Mouse (Mus musculus) right cerebral cortex, adult 18-20 months (tissue): ENCODE data around the gene Cacng8.
"Not testable (repeated sequence)": the region's sequence is repeated elsewhere in the genome, so short reads cannot be mapped to it uniquely, and the experiment has no call there.

Experiments
- DNase-seq: peaks from one replicate; pipeline ENCODE4 v3.0.0; 2022; ENCODE audit warnings: mixed read lengths

Cacng8 gene

DNA sequence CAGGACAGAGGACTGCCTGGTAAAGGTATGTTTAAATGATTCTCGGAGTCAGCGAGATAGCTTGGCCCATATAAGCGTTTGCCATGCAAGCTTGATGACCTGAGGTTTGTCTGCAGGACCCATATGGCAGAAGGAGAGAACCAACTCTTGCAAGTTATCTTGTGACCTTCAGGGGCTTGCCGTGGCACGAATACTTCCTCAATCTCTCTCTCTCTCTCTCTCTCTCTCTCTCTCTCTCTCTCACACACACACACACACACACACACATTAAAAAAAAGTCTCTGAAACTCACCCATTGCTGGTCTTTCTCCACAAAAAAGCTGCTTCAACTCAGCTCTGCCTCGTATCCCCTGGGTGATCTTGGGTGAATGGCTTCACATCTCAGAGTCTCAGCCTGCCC lies 1.6 kb upstream of the Cacng8 start:
- DNase-seq = no peak

GRCm38 (mm10) chr7:3389444-3390412 lies 755 bp upstream of the Cacng8 start:
- DNase-seq = peak; percentile 79

- no peak for DNase-seq
Observed at GRCm38 (mm10) chr7:3391081-3391451, 583 bp downstream of the Cacng8 start.

- DNase-seq = no peak
Observed at GRCm38 (mm10) chr7:3391809-3392208, 1.3 kb downstream of the Cacng8 start.

DNA sequence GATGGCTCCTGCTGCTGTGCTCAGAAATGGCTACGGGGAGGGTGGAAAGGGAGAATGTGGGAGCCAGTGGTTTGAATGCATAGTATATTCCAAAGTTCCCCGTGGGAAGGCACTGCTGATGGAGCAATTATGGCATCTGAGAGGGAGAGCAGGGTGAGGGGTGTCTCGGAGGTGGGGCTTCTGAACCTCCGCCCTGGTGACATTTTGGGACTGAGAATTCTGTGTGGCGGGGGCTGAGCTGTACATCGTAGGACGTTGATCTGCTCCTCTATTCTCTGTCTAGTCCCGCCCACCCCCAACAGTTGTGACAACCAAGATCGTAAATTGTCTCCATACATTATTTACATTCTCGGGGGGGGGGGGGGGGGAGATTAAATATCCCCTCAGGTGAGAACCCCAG lies 6.9 kb downstream of the Cacng8 start:
- no peak for DNase-seq

- no peak for DNase-seq
Observed at GRCm38 (mm10) chr7:3397797-3398196, 7.3 kb downstream of the Cacng8 start.

DNA sequence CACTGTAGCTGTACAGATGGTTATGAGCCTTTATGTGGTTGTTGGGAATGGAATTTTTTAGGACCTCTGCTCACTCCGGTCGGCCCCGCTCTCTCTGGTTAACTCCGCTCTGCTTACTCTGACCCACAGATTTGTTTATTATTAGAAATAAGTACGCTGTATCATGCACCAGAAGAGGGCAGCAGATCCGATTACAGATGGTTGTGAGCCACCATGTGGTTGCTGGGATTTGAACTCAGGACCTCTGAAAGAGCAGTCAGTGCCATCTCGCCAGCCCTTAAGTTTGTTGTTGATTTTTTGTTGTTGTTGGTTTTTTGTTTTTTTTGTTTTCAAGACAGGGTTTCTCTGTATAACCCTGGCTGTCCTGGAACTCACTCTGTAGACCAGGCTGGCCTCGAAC lies 7.9 kb downstream of the Cacng8 start:
- DNase-seq = not testable (repeated sequence)

DNA sequence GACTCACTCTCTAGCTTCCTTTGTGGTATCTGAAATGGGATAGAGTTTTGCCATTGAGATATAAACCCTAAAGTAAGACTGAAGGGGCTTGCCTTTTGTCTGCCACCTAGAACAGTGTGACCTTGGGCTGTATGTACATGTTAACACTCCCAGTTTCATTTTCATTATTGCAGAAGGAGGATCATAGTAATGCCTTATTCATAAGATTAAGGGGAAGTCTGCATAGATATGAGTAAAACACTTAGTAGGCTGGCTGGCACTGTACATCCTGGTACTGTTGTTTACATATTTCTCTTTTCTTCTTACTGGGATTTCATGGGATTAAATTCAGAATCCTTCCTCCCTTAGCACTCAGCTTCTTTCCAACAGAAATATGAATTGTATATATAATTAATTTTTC lies 9.5 kb downstream of the Cacng8 start:
- no peak for DNase-seq

DNA sequence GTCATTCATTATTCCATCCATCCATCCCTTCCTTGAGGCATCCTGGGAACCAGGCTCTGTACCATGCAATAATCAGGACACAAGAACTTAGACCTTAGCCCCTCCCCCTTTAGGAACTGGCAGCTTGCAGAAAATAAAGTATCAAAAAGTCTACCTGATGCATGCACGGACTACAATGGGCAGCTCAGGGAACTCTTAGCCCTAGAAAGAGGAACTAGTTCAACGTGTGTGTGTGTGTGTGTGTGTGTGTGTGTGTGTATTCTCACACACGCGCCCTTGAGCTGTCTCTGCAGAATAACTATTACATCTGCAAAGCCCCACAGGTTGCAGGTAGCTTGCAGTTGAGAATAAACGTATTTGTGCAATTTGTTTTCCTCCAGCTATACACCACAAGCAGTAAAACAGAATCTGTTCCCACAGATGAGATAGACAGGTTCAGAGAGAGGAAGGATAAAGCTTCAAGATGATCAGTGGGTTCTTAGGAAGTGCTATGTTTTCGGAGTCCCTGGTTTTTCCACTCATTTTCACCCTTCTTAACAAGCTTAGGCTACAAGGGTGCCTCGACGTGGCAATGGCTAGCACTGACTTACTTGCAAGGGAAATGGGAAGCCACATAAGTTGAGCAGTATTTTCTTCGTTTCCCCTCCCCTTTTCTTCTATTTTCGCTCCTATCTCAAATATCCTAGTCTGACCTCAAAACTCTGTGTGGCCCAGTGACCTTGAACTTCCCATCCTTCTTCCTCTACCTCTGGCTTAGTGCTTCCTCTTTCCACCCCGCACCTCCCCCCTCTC lies 19.4 kb downstream of the Cacng8 start:
- no peak for DNase-seq

DNA sequence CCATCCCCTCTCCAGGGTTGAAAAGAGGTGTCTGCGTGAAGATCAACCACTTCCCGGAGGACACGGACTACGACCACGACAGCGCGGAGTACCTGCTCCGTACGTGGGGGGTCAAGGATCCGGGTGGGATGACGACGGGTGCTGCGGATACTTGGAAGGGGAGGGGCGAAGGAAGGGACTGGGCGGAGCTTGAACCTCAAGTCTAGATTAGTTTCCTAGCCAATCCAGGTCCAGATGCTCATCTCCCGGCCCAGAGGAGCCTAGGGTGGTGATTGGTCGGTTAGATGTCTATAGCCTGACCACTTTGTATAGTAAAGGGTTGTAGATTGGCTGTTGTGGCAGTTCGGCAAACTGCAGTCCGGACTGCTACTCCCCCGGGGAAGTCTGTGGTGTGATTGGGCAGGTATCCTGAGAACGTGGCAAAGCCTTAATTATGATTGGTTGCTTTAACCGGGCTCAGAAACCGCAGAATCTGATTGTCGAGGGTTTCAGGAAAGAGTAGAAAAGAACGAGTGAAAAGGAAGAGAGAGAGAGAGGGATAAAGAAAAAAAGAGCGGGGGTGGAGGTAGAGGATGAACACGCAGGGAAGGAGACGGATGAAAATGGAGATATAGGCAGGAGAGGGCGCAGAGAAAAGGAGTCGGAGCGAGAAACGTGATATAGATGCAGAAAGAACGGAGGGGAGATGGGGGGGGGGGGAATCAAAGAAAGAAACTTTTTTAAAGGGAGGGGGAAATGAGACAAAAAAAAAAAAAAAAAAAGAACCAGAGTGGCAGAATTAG lies 20.9 kb downstream of the Cacng8 start:
- DNase-seq = peak; percentile 72

- peak; percentile 70 for DNase-seq
Observed at GRCm38 (mm10) chr7:3412036-3412435, 21.6 kb downstream of the Cacng8 start.

DNA sequence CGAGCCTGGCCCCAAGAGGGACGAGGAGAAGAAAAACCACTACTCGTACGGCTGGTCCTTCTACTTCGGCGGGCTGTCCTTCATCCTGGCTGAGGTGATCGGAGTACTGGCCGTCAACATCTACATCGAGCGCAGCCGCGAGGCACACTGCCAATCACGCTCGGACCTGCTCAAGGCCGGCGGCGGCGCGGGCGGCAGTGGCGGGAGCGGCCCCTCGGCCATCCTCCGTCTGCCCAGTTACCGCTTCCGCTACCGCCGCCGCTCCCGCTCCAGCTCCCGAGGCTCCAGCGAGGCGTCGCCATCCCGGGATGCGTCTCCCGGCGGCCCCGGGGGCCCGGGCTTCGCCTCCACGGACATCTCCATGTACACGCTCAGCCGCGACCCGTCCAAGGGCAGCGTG lies 24.4 kb downstream of the Cacng8 start:
- no peak for DNase-seq

DNA sequence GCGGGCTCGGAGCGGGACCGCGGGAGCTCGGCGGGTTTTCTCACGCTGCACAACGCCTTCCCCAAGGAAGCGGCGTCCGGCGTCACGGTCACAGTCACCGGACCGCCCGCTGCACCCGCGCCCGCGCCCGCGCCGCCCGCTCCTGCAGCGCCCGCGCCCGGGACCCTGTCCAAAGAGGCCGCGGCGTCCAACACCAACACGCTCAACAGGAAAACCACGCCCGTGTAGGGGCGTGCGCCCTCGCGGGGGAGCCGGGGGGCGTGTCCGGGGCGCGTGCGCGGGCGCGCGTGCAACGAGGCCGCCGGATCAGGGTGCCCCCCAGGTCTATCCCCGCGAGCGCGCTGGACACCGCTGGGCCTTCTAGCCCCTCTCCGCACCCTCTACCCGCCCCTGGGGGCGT lies 24.9 kb downstream of the Cacng8 start:
- no peak for DNase-seq

GRCm38 (mm10) chr7:3419941-3420340 lies 29.5 kb downstream of the Cacng8 start:
- no peak for DNase-seq

DNA sequence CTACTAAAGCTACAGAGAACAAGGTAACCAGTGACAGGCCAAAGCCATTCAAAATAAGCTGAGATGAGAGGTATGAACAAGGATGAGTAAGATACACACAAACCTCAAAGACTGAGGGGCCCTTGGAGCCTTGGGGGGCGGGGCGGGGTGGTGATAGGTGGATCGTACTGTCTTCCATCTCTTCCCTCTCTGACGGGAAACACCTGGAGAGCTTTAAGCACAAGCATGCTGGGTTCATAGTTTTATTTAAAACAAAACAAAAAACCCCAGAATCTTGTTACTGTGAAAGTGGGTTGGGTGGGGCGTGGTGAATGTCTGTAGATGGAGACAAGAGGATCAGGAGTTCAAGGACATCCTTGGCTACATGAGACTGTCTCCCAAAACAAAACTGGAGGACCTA lies 30.0 kb downstream of the Cacng8 start:
- DNase-seq = no peak

DNA sequence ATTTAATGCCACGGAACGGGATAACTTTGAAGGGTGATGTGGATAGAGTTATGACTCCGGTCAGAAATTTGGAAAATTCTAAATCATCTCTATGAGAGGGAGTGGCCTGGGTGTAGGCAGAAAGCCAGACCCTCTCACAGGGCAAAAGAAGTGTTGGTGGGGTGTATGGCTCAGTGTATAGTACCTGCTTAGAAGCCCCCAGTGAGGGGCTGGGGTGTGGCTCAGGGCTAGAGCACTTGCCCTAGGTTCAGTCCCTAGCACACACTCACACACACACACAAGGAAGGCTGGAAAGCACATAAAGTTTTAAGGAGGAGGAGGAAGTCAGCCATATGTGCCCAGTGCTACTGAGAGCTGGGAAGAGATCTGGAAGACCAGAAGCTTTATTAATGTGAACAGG lies 30.8 kb downstream of the Cacng8 start:
- DNase-seq = no peak

GRCm38 (mm10) chr7:3422051-3422450 lies 31.6 kb downstream of the Cacng8 start:
- no peak for DNase-seq

GRCm38 (mm10) chr7:3423430-3423829 lies 32.9 kb downstream of the Cacng8 start:
- DNase-seq = no peak

GRCm38 (mm10) chr7:3423895-3424294 lies 33.4 kb downstream of the Cacng8 start, which contains the start of gene Cacng6:
Gene Cacng6, plus strand, starts transcription at chr7:3424195.
- DNase-seq = no peak

- DNase-seq = no peak
Observed at GRCm38 (mm10) chr7:3425141-3425540, 34.7 kb downstream of the Cacng8 start.

- DNase-seq = no peak
Observed at GRCm38 (mm10) chr7:3430161-3430560, 39.7 kb downstream of the Cacng8 start.

- DNase-seq = no peak
Observed at GRCm38 (mm10) chr7:3432066-3432465, 41.6 kb downstream of the Cacng8 start.

- no peak for DNase-seq
Observed at GRCm38 (mm10) chr7:3437941-3438340, 47.5 kb downstream of the Cacng8 start.
